Mouse (Mus musculus) thymus, adult 2 months (tissue): Measurements from ENCODE around the gene Dlg1.

Experiments
- CTCF ChIP-seq: fragments of 200-500 bp; IDR thresholded peaks from 2 replicates; pipeline ENCODE4 v1.5.1; 2012; ENCODE audit warnings: mild to moderate bottlenecking, control low read depth, low read length, moderate library complexity, borderline replicate concordance; ENCODE audit not compliant: control insufficient read depth, poor library complexity, insufficient read depth; ENCODE audit errors: extremely low read depth
- POLR2A ChIP-seq: fragments of 200-500 bp; IDR thresholded peaks from 2 replicates; pipeline ENCODE4 v1.6.1; 2012; ENCODE audit warnings: mild to moderate bottlenecking, low read length, control low read depth, moderate library complexity; ENCODE audit not compliant: control insufficient read depth, poor library complexity, insufficient read depth; ENCODE audit errors: extremely low read depth

- TF ChIP-seq CTCF (no peak), POLR2A (no peak)
These were observed 74.5 kb downstream of the Dlg1 start for GRCm38 (mm10) chr16:31737761-31738160.
